Mouse (Mus musculus) liver, embryonic 14.5 days (tissue): ENCODE measurements at regions not wholly inside any gene's neighbourhood (a gene's known extent, or its start where the extent isn't known, plus 50 kb on each side); places are given as distances from the start of the nearest gene placed in this dataset.

Source experiments
- CTCF ChIP-seq: IDR thresholded peaks from 2 replicates; pipeline ENCODE4 v1.5.1; 2016; ENCODE audit warnings: antibody characterized with exemption, low read depth, control low read depth
- EP300 ChIP-seq: IDR thresholded peaks from 2 replicates; pipeline ENCODE4 v1.6.1; 2016; ENCODE audit warnings: antibody characterized with exemption, low read depth

DNA sequence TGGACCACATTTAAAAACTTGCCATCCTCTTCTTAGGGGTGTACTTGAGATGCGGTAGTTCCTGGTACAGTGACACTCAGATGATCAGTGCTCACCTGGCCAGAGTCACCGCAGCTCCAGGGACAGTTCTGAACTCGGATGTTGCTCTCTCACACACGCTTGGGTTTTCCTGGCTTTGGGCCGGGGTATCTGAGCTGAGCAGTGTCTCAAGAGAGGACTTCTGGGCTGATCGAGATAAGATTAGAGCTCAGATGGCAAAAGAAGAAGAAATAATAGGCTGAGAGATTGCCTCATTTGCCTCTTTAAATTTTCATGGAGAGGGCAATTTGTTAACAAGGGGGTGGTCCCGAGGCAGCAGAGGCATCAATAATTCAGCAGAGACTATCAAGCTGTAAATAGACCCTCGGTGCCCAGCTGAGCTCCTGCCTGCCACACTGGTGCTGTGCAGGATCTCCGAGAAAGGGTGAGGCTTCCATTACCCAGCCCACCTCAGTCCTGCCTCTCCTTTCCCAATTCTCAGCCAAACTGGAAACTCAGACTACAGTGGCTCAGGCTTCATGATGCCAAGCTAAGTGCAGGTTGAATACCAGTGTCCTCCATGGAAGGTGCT, 133.7 kb downstream of the Tsen15 start:
- TF ChIP-seq CTCF = no peak
- no peak for TF ChIP-seq EP300
